Mouse (Mus musculus): ENCODE results near the gene Olfr1502. TPM values are rescaled to one million over a fixed set of nuclear protein-coding genes. Genes with fewer than 3 reads are reported as not detected.

Gene Olfr1502
- not detected for polyA plus RNA-seq (2014; fragmentation: Illumina TruSeq; extraction: RNeasy Lipid Tissue Mini Kit (QIAGEN cat#74804); ENCODE audit: low read depth, low replicate concordance)

GRCm38 (mm10) chr19:13861495-13861894, at the start of gene Olfr1502:
Gene Olfr1502 (plus strand): TSS chr19:13861795.

DNA sequence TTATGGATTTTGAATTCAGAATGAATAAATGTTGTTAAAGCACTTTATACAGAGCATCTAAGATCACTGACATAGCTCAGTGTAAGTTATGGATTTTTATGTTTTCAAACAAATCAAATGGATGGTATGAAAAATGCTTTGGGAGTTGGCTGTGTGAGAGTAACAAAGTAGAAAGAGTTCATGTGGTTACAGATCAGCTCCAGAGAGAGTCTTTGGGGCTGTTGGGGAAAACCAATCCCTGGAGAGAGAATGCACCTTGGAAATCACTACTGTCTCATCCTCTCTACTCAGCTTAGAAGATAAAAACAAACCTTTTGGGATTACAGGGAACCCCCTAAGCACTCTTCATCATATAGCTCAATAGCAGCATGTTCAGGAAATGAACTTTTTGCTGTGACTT, 42.2 kb upstream of the Olfr1502 start, which contains the start of gene Olfr1499:
Gene Olfr1499 (minus strand): TSS at position 101 of the 400 bp plus-strand sequence.

GRCm38 (mm10) chr19:13830388-13830787, 31.2 kb upstream of the Olfr1502 start, which contains the start of gene Olfr1500:
Gene Olfr1500 (minus strand): TSS chr19:13830488.

GRCm38 (mm10) chr19:13850592-13850991, 11.0 kb upstream of the Olfr1502 start, which contains the start of gene Olfr1501:
Gene Olfr1501 (minus strand): TSS chr19:13850692.

DNA sequence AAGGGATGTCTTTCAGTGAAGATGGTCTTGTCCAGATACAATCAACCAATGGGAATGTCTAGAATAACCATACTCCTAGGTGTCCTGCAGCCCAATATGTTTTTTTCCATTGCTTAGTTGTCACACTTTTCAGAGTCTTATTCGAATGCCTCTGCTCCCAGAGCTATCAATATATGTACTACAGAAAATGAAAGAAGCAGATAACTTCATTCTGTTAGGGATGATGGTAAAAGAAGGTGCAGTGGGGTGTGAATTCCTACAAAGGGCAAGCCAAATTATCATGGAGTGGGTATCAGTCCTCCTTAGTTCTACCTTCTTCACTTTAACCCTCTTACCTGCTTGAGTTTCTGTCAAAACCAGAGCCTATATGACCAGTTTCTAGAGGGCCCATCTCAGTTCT, 36.2 kb downstream of the Olfr1502 start, which contains the start of gene Olfr1504:
Gene Olfr1504 (minus strand): TSS at position 101 of the 400 bp plus-strand sequence.

Other genes starting within 250 kb of the Olfr1502 start
- not detected for gene Olfr1487, start 244.4 kb upstream of the Olfr1502 start, polyA plus RNA-seq (2014; fragmentation: Illumina TruSeq; extraction: RNeasy Lipid Tissue Mini Kit (QIAGEN cat#74804); ENCODE audit: low read depth, low replicate concordance)
- gene Olfr1489, start 230.2 kb upstream of the Olfr1502 start, polyA plus RNA-seq (2014; fragmentation: Illumina TruSeq; extraction: RNeasy Lipid Tissue Mini Kit (QIAGEN cat#74804); ENCODE audit: low read depth, low replicate concordance), result not detected
- not detected for gene Olfr1490, start 210.7 kb upstream of the Olfr1502 start, polyA plus RNA-seq (2014; fragmentation: Illumina TruSeq; extraction: RNeasy Lipid Tissue Mini Kit (QIAGEN cat#74804); ENCODE audit: low read depth, low replicate concordance)
- not detected for gene Olfr1491, start 164.5 kb upstream of the Olfr1502 start, polyA plus RNA-seq (2014; fragmentation: Illumina TruSeq; extraction: RNeasy Lipid Tissue Mini Kit (QIAGEN cat#74804); ENCODE audit: low read depth, low replicate concordance)
- not detected for gene Olfr1493-ps1, start 138.5 kb upstream of the Olfr1502 start, polyA plus RNA-seq (2014; fragmentation: Illumina TruSeq; extraction: RNeasy Lipid Tissue Mini Kit (QIAGEN cat#74804); ENCODE audit: low read depth, low replicate concordance)
- not detected for gene Olfr1494, start 122.1 kb upstream of the Olfr1502 start, polyA plus RNA-seq (2014; fragmentation: Illumina TruSeq; extraction: RNeasy Lipid Tissue Mini Kit (QIAGEN cat#74804); ENCODE audit: low read depth, low replicate concordance)
- not detected for gene Olfr1495, start 97.2 kb upstream of the Olfr1502 start, polyA plus RNA-seq (2014; fragmentation: Illumina TruSeq; extraction: RNeasy Lipid Tissue Mini Kit (QIAGEN cat#74804); ENCODE audit: low read depth, low replicate concordance)
- not detected for gene Olfr1496, start 83.9 kb upstream of the Olfr1502 start, polyA plus RNA-seq (2014; fragmentation: Illumina TruSeq; extraction: RNeasy Lipid Tissue Mini Kit (QIAGEN cat#74804); ENCODE audit: low read depth, low replicate concordance)
- not detected for gene Olfr1497, start 63.6 kb upstream of the Olfr1502 start, polyA plus RNA-seq (2014; fragmentation: Illumina TruSeq; extraction: RNeasy Lipid Tissue Mini Kit (QIAGEN cat#74804); ENCODE audit: low read depth, low replicate concordance)
- not detected for gene Olfr1499, start 42.3 kb upstream of the Olfr1502 start, polyA plus RNA-seq (2014; fragmentation: Illumina TruSeq; extraction: RNeasy Lipid Tissue Mini Kit (QIAGEN cat#74804); ENCODE audit: low read depth, low replicate concordance)
- gene Olfr1500, start 31.3 kb upstream of the Olfr1502 start, polyA plus RNA-seq (2014; fragmentation: Illumina TruSeq; extraction: RNeasy Lipid Tissue Mini Kit (QIAGEN cat#74804); ENCODE audit: low read depth, low replicate concordance), result not detected
- gene Olfr1501, start 11.1 kb upstream of the Olfr1502 start, polyA plus RNA-seq (2014; fragmentation: Illumina TruSeq; extraction: RNeasy Lipid Tissue Mini Kit (QIAGEN cat#74804); ENCODE audit: low read depth, low replicate concordance), result not detected
- gene Olfr1504, start 36.1 kb downstream of the Olfr1502 start, polyA plus RNA-seq (2014; fragmentation: Illumina TruSeq; extraction: RNeasy Lipid Tissue Mini Kit (QIAGEN cat#74804); ENCODE audit: low read depth, low replicate concordance), result not detected
- gene Olfr1505, start 51.7 kb downstream of the Olfr1502 start, polyA plus RNA-seq (2014; fragmentation: Illumina TruSeq; extraction: RNeasy Lipid Tissue Mini Kit (QIAGEN cat#74804); ENCODE audit: low read depth, low replicate concordance), result not detected